Comparison of ENCODE assay signal across 19 mouse cellular contexts in the genomic region with DNA sequence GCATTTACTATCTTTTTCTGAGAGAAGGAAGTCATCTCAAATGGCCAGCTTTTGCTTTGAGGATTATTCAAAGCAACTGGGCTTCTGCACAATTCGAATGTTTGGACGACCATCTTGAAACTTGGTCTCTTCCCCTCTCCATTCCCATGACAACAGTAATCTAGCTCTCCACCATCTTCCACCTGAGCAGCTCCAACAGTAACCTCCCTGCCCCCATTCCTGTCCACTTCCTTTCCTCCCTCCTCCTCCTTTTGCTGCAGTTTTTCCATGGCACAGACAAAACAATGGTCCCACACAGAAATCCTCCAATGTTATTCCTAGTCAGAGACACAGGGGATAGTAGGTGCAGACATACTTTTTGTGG. TPM values are rescaled to one million over a fixed set of nuclear protein-coding genes. Genes with fewer than 3 reads are reported as not detected.
DNase-seq lines count a peak whose midpoint lies in the region; ATAC-seq lines count a peak whose summit lies in the region.
"Had no signal": no experiment of that assay in that cellular context is flagged by ENCODE, and none has a peak within 500 bp of the region (broad histone marks: within the 10 kb centered on the region; RNA-seq: fewer than 3 reads in every experiment).

No protein-coding gene starts in this region.

- no peak overlapping the region for H3K4me3 ChIP-seq in forebrain, embryonic 10.5 days
- H3K4me3 ChIP-seq in forebrain, embryonic 14.5 days (ENCODE audit: low read depth, low read length), result no peak overlapping the region
- no peak overlapping the region for H3K4me3 ChIP-seq in hindbrain, embryonic 15.5 days
- no peak overlapping the region for H3K4me3 ChIP-seq in midbrain, embryonic 16.5 days (ENCODE audit: low read depth, low read length)
- H3K4me3 ChIP-seq: erythroblast, embryonic 14.5 days; heart, embryonic 15.5 days; limb, embryonic 15.5 days had no signal

- no peaks in the 10 kb centered on the region for H3K36me3 ChIP-seq in forebrain, embryonic 10.5 days (replicated peaks)
- H3K36me3 ChIP-seq in forebrain, embryonic 14.5 days (ENCODE audit: control insufficient read depth, insufficient read depth, low read length), result no peaks in the 10 kb centered on the region
- no peaks in the 10 kb centered on the region for H3K36me3 ChIP-seq in hindbrain, embryonic 15.5 days
- no peaks in the 10 kb centered on the region for H3K36me3 ChIP-seq in midbrain, embryonic 16.5 days (ENCODE audit: control insufficient read depth, insufficient read depth, low read length)
- H3K36me3 ChIP-seq: G1E; heart, embryonic 15.5 days; limb, embryonic 15.5 days had no signal

- H3K9me3 ChIP-seq in forebrain, embryonic 10.5 days, result no peaks in the 10 kb centered on the region
- no peaks in the 10 kb centered on the region for H3K9me3 ChIP-seq in forebrain, embryonic 14.5 days (replicated peaks; ENCODE audit: control insufficient read depth, low read length)
- no peaks in the 10 kb centered on the region for H3K9me3 ChIP-seq in hindbrain, embryonic 15.5 days
- H3K9me3 ChIP-seq in midbrain, embryonic 16.5 days (replicated peaks; ENCODE audit: control insufficient read depth, low read length, poor library complexity, severe bottlenecking), result no peaks in the 10 kb centered on the region
- H3K9me3 ChIP-seq: G1E; heart, embryonic 15.5 days; limb, embryonic 15.5 days had no signal

- peak; percentile 19; the same call in 1 of the 2 replicates for ATAC-seq in forebrain, embryonic 14.5 days
- peak; percentile 31 for ATAC-seq in hindbrain, embryonic 15.5 days (ENCODE audit: low FRiP score, low read depth)
- peak; percentile 64 for ATAC-seq in midbrain, embryonic 16.5 days

- no peak overlapping the region; the same call in 1 of the 2 replicates for H3K4me2 ChIP-seq in forebrain, embryonic 14.5 days (ENCODE audit: low read length)
- peak overlapping the region; percentile 32; the same call in 1 of the 2 replicates for H3K4me2 ChIP-seq in hindbrain, embryonic 15.5 days
- H3K4me2 ChIP-seq in midbrain, embryonic 16.5 days (ENCODE audit: low read length), result no peak overlapping the region
- H3K4me2 ChIP-seq: heart, embryonic 15.5 days; limb, embryonic 15.5 days; lung, embryonic 14.5 days had no signal

- peak overlapping the region; percentile 73 for H3K27ac ChIP-seq in forebrain, embryonic 10.5 days
- H3K27ac ChIP-seq in forebrain, embryonic 14.5 days (ENCODE audit: low read depth, low read length), result peak overlapping the region; percentile 83
- H3K27ac ChIP-seq in hindbrain, embryonic 15.5 days (replicated peaks), result peak overlapping the region; percentile 89
- H3K27ac ChIP-seq in midbrain, embryonic 16.5 days (ENCODE audit: low read length), result peak overlapping the region; percentile 94
- H3K27ac ChIP-seq: heart, embryonic 15.5 days; limb, embryonic 15.5 days; macrophage had no signal

- peaks cover 100% of the 10 kb centered on the region for H3K27me3 ChIP-seq in forebrain, embryonic 10.5 days (ENCODE audit: poor library complexity, severe bottlenecking)
- no peaks in the 10 kb centered on the region; the same call in 1 of the 2 replicates for H3K27me3 ChIP-seq in forebrain, embryonic 14.5 days (replicated peaks; ENCODE audit: control insufficient read depth, insufficient read depth, low read length)
- 0 out of 2 replicates have a peak, but pooled peaks cover 3% of the 10 kb centered on the region for H3K27me3 ChIP-seq in hindbrain, embryonic 15.5 days
- H3K27me3 ChIP-seq in midbrain, embryonic 16.5 days (ENCODE audit: control insufficient read depth, insufficient read depth, low read depth, low read length), result peaks cover 2% of the 10 kb centered on the region; the same call in 1 of the 2 replicates

- DNase-seq in forebrain, embryonic 10.5 days (ENCODE audit: extremely low spot score, low spot score), result no peak
- no peak for DNase-seq in forebrain, embryonic 14.5 days (ENCODE audit: low spot score)
- no peak for DNase-seq in frontal cortex, postnatal 25 days (ENCODE audit: low spot score in 2 of 2)
- DNase-seq in layer of hippocampus, postnatal 25 days (ENCODE audit: extremely low spot score in 1 of 2, low spot score in 1 of 2), result no peak
- no peak for DNase-seq in urinary bladder, adult 18-20 months (ENCODE audit: low spot score in 2 of 2)
- DNase-seq in adrenal gland, adult 8-10 months, result no peak
- DNase-seq: adrenal gland, adult 2 months; cerebellum, adult 9-11 months; kidney, adult 2 months; kidney, postnatal 36 days; thymus, postnatal 14 days had no signal

- WGBS in forebrain, embryonic 10.5 days, result 69% methylated on average over 2 of the region's 2 CpGs
- 62% methylated on average over 2 of the region's 2 CpGs for whole genome bisulfite sequencing in forebrain, embryonic 14.5 days
- WGBS in hindbrain, embryonic 15.5 days, result 83% methylated on average over 2 of the region's 2 CpGs
- 48% methylated on average over 2 of the region's 2 CpGs for WGBS in midbrain, embryonic 16.5 days

- H3K9ac ChIP-seq in forebrain, embryonic 14.5 days (ENCODE audit: low read length), result no peak overlapping the region
- no peak overlapping the region for H3K9ac ChIP-seq in hindbrain, embryonic 15.5 days
- H3K9ac ChIP-seq in midbrain, embryonic 16.5 days (ENCODE audit: low read depth, low read length), result no peak overlapping the region
- H3K9ac ChIP-seq: heart, embryonic 15.5 days; limb, embryonic 15.5 days; lung, embryonic 14.5 days had no signal

- H3K4me1 ChIP-seq in forebrain, embryonic 10.5 days, result peaks cover 37% of the 10 kb centered on the region
- H3K4me1 ChIP-seq in forebrain, embryonic 14.5 days (ENCODE audit: control insufficient read depth, insufficient read depth, low read length), result peaks cover 10% of the 10 kb centered on the region; the same call in 1 of the 2 replicates
- H3K4me1 ChIP-seq in hindbrain, embryonic 15.5 days (replicated peaks), result peaks cover 12% of the 10 kb centered on the region
- peaks cover 24% of the 10 kb centered on the region for H3K4me1 ChIP-seq in midbrain, embryonic 16.5 days (ENCODE audit: control insufficient read depth, insufficient read depth, low read length)
- H3K4me1 ChIP-seq: heart, embryonic 15.5 days; limb, embryonic 15.5 days had no signal

RNA-seq across cellular contexts. Expression of a gene that starts 11.2 kb away (rescaled TPM):
- polyA plus RNA-seq in forebrain, embryonic 10.5 days (2016; fragmentation: Nextera tagmentation; extraction: Ambion mirVana), result 209 and 217 TPM in 2 replicates
- 328 and 377 TPM in 2 replicates for polyA plus RNA-seq in forebrain, embryonic 14.5 days (2014; fragmentation: Nextera tagmentation; extraction: Ambion mirVana)
- 336 and 344 TPM in 2 replicates for polyA plus RNA-seq in hindbrain, embryonic 15.5 days (2015; fragmentation: Nextera tagmentation; extraction: Ambion mirVana)
- 431 and 432 TPM in 2 replicates for polyA plus RNA-seq in midbrain, embryonic 16.5 days (2015; fragmentation: Nextera tagmentation; extraction: Ambion mirVana)
- total RNA-seq in layer of hippocampus, postnatal 25 days (2021), result 100 to 1,000 TPM; 185 to 214 TPM
- total RNA-seq in adrenal gland, adult 8-10 months (2022), result 100 to 1,000 TPM; 141 to 154 (median 142) TPM
